Mouse (Mus musculus): Measurements from ENCODE around the gene Myocd. TPM values are rescaled to one million over a fixed set of nuclear protein-coding genes. Genes with fewer than 3 reads are reported as not detected.

The Myocd gene
- polyA plus RNA-seq (2014; fragmentation: Illumina TruSeq; extraction: RNeasy Lipid Tissue Mini Kit (QIAGEN cat#74804); ENCODE audit: low replicate concordance) = 3.8 TPM

DNA sequence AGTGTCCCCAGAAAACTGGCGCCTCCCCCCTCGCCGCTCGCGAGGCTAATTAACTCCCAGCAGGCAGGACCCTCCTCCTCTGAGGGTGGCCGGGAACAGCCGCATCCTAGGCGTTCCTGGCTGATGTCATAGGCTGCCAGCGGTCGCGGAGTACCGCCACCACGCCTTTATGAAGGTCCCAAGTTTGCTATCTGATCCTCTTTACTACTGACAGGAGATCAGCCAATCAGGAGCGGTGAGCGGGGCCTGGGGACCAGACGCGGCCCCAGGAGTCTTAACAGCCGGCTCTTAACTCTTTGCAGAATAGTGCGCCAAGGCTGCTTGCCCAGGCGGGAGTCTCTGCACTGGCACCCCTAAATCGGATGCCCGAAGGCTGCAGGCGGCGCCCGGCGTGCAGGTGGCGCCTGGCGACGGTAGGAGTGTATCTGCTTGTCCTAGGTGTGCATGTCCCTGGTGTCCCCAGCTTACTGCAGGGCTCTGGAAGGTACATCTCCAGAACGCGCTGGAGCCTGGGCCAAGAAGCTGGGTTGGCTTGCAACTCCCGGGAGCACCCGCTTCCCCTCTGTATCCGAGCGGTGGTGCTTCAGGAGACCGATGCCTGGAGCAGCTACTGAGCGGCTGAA is at the start of gene Myocd:
TSS of gene Myocd (minus strand) at position 139 of the 623 bp plus-strand sequence.

DNA sequence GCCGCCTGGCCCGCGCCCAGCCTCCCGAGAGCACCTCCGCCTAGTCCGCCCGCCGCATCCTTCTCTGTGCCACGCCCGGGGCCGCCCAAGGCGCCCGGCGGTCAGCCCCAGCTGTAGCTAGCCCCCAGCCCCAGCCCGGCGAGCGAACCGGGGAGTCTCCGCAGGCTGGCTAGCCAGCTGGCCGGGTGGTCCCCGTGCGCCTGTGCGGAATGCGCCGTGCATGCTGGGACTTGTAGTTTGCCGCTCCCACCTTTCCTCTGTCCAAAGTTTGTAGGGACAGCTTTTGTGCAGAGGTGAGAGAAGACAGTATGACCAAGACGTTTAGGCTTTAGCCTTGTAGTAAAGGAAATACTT is 107.0 kb downstream of the Myocd start, which contains the start of gene Arhgap44:
TSS of gene Arhgap44 (minus strand) at position 195 of the 354 bp plus-strand sequence.

DNA sequence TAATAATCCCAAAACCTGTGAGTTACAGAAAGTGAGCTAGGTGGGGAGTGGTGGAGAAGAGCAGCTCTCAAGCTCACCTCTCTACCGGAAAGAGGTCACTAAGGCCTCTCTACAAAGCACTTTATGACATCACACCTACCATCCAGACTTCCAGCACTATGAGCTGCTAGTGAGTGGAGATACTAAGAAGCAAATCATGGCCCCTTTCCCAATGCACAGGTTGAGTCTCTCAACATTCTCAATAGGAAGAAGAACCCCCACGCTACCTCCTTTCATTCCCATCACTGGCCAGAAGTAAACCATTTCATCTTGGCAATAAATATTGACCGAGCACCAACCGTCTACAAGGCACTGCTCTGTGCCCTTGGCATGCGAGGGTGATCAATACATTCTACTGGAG is 110.0 kb downstream of the Myocd start, which contains the start of gene 1700086D15Rik:
TSS of gene 1700086D15Rik (minus strand) at position 101 of the 400 bp plus-strand sequence.

Other genes starting within 250 kb of the Myocd start
- not detected for gene 1700086D15Rik, start 110.1 kb downstream of the Myocd start, polyA plus RNA-seq (2014; fragmentation: Illumina TruSeq; extraction: RNeasy Lipid Tissue Mini Kit (QIAGEN cat#74804); ENCODE audit: low replicate concordance)
- 0.26 TPM for gene Arhgap44, start 107.0 kb downstream of the Myocd start, polyA plus RNA-seq (2014; fragmentation: Illumina TruSeq; extraction: RNeasy Lipid Tissue Mini Kit (QIAGEN cat#74804); ENCODE audit: low replicate concordance)